Mouse (Mus musculus): Measurements from ENCODE around the gene Hmcn1. TPM values are rescaled to one million over a fixed set of nuclear protein-coding genes. Genes with fewer than 3 reads are reported as not detected.

Hmcn1 gene
- polyA plus RNA-seq, 1 experiment, result not detected

- Histone ChIP-seq H3K27ac (ENCODE audit: insufficient read depth, low read depth, low read length) (no peak overlapping the region), H3K4me1 (ENCODE audit: control insufficient read depth, insufficient read depth, low read length) (no peaks in the 10 kb centered on the region), H3K4me3 (ENCODE audit: insufficient read depth, low read depth, low read length) (no peak overlapping the region)
- 81% methylated on average over 2 of the region's 2 CpGs for WGBS
- TF ChIP-seq CTCF (IDR thresholded peaks at IDR 0.05; ENCODE audit: insufficient read depth, low read depth, low read length) (no peak), POLR2A (IDR thresholded peaks at IDR 0.05; ENCODE audit: insufficient read depth, low read depth, low read length) (no peak)
Observed at GRCm38 (mm10) chr1:150914936-150915335, 78.3 kb downstream of the Hmcn1 start.

GRCm38 (mm10) chr1:150913586-150914136, 79.6 kb downstream of the Hmcn1 start:
- Histone ChIP-seq H3K4me3 (ENCODE audit: insufficient read depth, low read depth, low read length) (no peak overlapping the region), H3K4me1 (ENCODE audit: control insufficient read depth, insufficient read depth, low read length) (no peaks in the 10 kb centered on the region), H3K27ac (ENCODE audit: insufficient read depth, low read depth, low read length) (no peak overlapping the region)
- WGBS, result 84% methylated on average over 5 of the region's 5 CpGs
- TF ChIP-seq CTCF (IDR thresholded peaks at IDR 0.05; ENCODE audit: insufficient read depth, low read depth, low read length), result no peak
- no peak for TF ChIP-seq POLR2A (IDR thresholded peaks at IDR 0.05; ENCODE audit: insufficient read depth, low read depth, low read length)

DNA sequence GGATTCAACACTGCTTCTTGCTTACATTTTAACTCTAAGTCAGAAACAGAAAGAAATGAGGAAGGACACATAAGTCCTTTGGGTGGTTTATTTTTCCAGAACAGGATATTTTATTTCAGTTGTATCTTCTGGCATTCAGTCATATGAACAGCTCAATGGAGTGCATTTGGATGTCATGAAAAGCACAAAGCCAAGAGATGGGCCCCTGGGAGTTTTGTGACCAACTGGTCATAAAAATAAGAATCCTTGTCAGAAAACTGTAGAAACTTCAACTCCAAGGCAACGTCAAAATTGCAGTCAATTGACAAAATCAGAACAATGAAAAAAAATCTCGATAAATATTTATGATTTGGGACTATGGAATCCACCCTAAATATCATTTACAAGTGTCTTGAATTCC, 83.6 kb downstream of the Hmcn1 start:
- no peak overlapping the region for H3K4me3 ChIP-seq (ENCODE audit: insufficient read depth, low read depth, low read length)
- H3K27ac ChIP-seq (ENCODE audit: insufficient read depth, low read depth, low read length), result no peak overlapping the region
- TF ChIP-seq CTCF (IDR thresholded peaks at IDR 0.05; ENCODE audit: insufficient read depth, low read depth, low read length) (no peak), POLR2A (IDR thresholded peaks at IDR 0.05; ENCODE audit: insufficient read depth, low read depth, low read length) (no peak)
- H3K4me1 ChIP-seq (ENCODE audit: control insufficient read depth, insufficient read depth, low read length), result no peaks in the 10 kb centered on the region
- WGBS, result 82% methylated on average over 2 of the region's 2 CpGs

- TF ChIP-seq CTCF (IDR thresholded peaks at IDR 0.05; ENCODE audit: insufficient read depth, low read depth, low read length), result no peak
- Histone ChIP-seq H3K4me1 (ENCODE audit: control insufficient read depth, insufficient read depth, low read length) (no peaks in the 10 kb centered on the region), H3K27ac (ENCODE audit: insufficient read depth, low read depth, low read length) (no peak overlapping the region), H3K4me3 (ENCODE audit: insufficient read depth, low read depth, low read length) (no peak overlapping the region)
- 72% methylated on average over 5 of the region's 5 CpGs for WGBS
Observed at GRCm38 (mm10) chr1:150893677-150894188, 99.5 kb downstream of the Hmcn1 start.

DNA sequence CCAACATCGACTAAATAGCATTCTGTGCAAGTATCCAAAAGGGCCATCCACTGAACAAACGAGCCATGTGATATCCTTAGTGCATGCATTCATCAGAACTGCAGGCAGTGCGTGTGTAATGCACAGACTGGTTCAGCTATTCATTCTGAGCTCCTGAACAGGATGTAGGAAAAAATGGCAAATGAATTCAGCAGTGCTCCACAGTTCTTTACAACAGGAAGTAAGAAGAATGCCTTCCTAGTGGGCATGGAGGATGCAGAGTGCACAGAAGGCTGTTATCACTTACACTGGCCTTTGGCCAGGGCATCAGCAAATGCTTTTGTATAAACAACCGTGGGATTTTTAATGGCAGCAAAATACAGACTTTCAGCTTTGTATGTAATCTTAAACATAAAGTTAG, 103.2 kb downstream of the Hmcn1 start:
- no peak overlapping the region for H3K27ac ChIP-seq (ENCODE audit: insufficient read depth, low read depth, low read length)
- H3K4me1 ChIP-seq (ENCODE audit: control insufficient read depth, insufficient read depth, low read length), result no peaks in the 10 kb centered on the region
- no peak overlapping the region for H3K4me3 ChIP-seq (ENCODE audit: insufficient read depth, low read depth, low read length)
- WGBS, result 42% methylated on average over 4 of the region's 4 CpGs
- TF ChIP-seq POLR2A (IDR thresholded peaks at IDR 0.05; ENCODE audit: insufficient read depth, low read depth, low read length) (no peak), CTCF (IDR thresholded peaks at IDR 0.05; ENCODE audit: insufficient read depth, low read depth, low read length) (no peak)

GRCm38 (mm10) chr1:150886267-150886666, 107.0 kb downstream of the Hmcn1 start:
- TF ChIP-seq CTCF (IDR thresholded peaks at IDR 0.05; ENCODE audit: insufficient read depth, low read depth, low read length) (no peak), POLR2A (IDR thresholded peaks at IDR 0.05; ENCODE audit: insufficient read depth, low read depth, low read length) (no peak)
- no peak overlapping the region for H3K27ac ChIP-seq (ENCODE audit: insufficient read depth, low read depth, low read length)
- H3K4me3 ChIP-seq (ENCODE audit: insufficient read depth, low read depth, low read length), result no peak overlapping the region
- H3K4me1 ChIP-seq (ENCODE audit: control insufficient read depth, insufficient read depth, low read length), result no peaks in the 10 kb centered on the region
- 92% methylated on average over 1 of the region's 1 CpGs for WGBS

DNA sequence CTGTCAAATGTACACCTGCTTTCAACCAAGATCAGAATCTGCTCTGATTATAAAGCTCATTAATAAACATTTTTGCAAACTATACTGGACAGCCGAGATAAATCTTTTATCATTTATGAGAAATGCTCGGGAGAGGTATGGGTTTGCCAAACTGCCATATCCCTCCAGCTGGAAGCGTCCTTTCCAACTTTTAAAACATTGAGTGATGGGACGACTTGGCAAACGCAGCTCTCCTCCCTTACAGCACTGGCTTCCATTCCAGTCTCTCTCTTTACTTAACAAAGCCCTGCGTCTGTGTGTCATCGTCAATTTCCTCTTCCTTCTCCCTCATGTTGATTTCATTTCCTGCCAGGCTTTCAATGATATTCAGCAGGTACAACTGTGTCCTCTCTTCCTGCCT, 114.8 kb downstream of the Hmcn1 start:
- Histone ChIP-seq H3K27ac (ENCODE audit: insufficient read depth, low read depth, low read length) (no peak overlapping the region), H3K4me1 (ENCODE audit: control insufficient read depth, insufficient read depth, low read length) (no peaks in the 10 kb centered on the region), H3K4me3 (ENCODE audit: insufficient read depth, low read depth, low read length) (no peak overlapping the region)
- TF ChIP-seq CTCF (IDR thresholded peaks at IDR 0.05; ENCODE audit: insufficient read depth, low read depth, low read length), result no peak
- no peak for TF ChIP-seq POLR2A (IDR thresholded peaks at IDR 0.05; ENCODE audit: insufficient read depth, low read depth, low read length)
- WGBS, result 63% methylated on average over 7 of the region's 7 CpGs

DNA sequence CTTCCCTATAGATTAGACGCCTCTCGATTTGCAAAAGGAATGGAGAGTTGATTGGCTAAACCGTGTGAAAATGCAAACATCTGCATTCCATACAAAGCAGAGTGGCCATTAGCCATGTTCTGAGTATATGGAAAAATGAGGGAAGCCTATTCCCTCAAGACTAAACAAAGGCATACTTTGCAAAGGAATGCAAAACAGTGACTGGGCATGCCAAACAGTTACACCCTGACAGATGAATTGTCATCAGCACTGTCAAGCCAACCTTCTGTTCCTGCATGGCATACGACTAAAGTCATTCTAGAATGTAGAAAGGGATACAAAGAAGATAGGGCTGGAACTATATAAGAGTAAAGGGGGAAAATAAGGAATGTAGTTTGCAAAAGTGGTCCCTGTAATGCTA, 115.3 kb downstream of the Hmcn1 start:
- no peak overlapping the region for H3K27ac ChIP-seq (ENCODE audit: insufficient read depth, low read depth, low read length)
- H3K4me1 ChIP-seq (ENCODE audit: control insufficient read depth, insufficient read depth, low read length), result no peaks in the 10 kb centered on the region
- 68% methylated on average over 4 of the region's 4 CpGs for WGBS
- H3K4me3 ChIP-seq (ENCODE audit: insufficient read depth, low read depth, low read length), result no peak overlapping the region
- no peak for TF ChIP-seq POLR2A (IDR thresholded peaks at IDR 0.05; ENCODE audit: insufficient read depth, low read depth, low read length)
- no peak for TF ChIP-seq CTCF (IDR thresholded peaks at IDR 0.05; ENCODE audit: insufficient read depth, low read depth, low read length)

GRCm38 (mm10) chr1:150874025-150874424, 119.2 kb downstream of the Hmcn1 start:
- H3K27ac ChIP-seq (ENCODE audit: insufficient read depth, low read depth, low read length), result no peak overlapping the region
- 77% methylated on average over 5 of the region's 5 CpGs for WGBS
- H3K4me1 ChIP-seq (ENCODE audit: control insufficient read depth, insufficient read depth, low read length), result no peaks in the 10 kb centered on the region
- H3K4me3 ChIP-seq (ENCODE audit: insufficient read depth, low read depth, low read length), result no peak overlapping the region
- TF ChIP-seq POLR2A (IDR thresholded peaks at IDR 0.05; ENCODE audit: insufficient read depth, low read depth, low read length) (no peak), CTCF (IDR thresholded peaks at IDR 0.05; ENCODE audit: insufficient read depth, low read depth, low read length) (no peak)

GRCm38 (mm10) chr1:150873231-150873630, 120.0 kb downstream of the Hmcn1 start:
- TF ChIP-seq CTCF (IDR thresholded peaks at IDR 0.05; ENCODE audit: insufficient read depth, low read depth, low read length) (no peak), POLR2A (IDR thresholded peaks at IDR 0.05; ENCODE audit: insufficient read depth, low read depth, low read length) (no peak)
- WGBS, result 26% methylated on average over 6 of the region's 6 CpGs

More at GRCm38 (mm10) chr1:150873231-150873630, 120.0 kb downstream of the Hmcn1 start:
- Histone ChIP-seq H3K4me1 (ENCODE audit: control insufficient read depth, insufficient read depth, low read length) (no peaks in the 10 kb centered on the region), H3K27ac (ENCODE audit: insufficient read depth, low read depth, low read length) (no peak overlapping the region), H3K4me3 (ENCODE audit: insufficient read depth, low read depth, low read length) (no peak overlapping the region)
